Mouse (Mus musculus) regulatory T cell (primary cell): ENCODE measurements around the gene Msrb1.
"Not testable (repeated sequence)": the region's sequence is repeated elsewhere in the genome, so short reads cannot be mapped to it uniquely, and the experiment has no call there.

Source experiments
- in situ Hi-C: fragments of 300-600 bp; cut with MboI, MseI; formaldehyde crosslinking; loops from one replicate; pipeline ENCODE4 v1.15.1; 2025; ENCODE audit warnings: high pct_unique_total_duplicates

Msrb1 gene

DNA sequence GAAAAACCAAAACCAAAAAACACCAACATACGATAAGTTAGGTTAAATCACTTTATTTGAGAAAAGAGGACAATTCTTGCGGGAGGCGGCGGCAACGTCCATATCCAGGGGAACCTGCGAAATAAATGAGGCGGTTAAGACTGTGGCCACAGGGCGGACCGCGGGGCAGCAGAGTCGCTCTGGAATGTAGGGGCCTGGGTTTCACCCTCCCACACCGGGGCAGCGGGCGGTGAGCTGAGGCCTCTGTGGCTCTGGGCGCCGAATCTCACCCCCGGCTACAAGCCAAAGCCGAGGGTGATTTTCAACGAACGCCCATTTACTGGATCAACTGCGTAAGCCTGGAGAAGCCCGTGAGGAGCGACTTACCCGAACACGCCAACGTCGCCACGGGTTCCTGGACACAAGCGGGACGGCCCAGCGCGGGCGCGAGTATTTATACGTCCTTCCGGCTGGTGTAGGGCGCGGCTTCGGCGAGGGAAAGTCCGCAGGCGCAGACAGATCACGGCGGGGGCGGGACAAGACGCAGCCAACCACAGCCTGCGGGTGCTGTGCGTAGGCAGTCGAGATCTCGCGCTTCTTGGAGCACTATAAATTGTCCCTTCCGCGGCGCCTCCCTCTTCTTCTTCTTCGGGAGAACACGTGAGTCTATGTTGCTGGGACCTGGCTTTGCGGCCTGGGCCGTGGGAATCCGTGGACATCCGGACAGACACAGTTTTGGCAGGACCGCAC, 16.8 kb upstream of the Msrb1 start:
- in situ Hi-C loops, result no loop called here

DNA sequence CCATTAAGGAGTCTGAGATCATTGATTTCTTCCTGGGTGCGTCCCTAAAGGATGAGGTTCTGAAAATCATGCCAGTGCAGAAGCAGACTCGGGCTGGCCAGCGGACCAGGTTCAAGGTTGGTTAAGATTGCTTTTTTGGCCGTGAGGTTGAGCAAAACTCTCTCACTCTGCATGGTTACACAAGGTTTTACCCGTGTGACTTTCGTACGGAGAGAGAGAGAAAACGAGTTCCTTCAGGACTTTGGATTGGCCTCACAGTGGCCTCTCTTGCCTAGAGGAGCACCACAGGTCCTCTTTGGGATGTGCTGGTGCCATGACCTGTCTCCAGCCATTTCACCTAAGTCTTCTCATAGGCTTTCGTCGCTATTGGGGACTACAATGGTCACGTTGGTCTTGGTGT, 15.8 kb upstream of the Msrb1 start:
- in situ Hi-C loops, result not testable (repeated sequence)

DNA sequence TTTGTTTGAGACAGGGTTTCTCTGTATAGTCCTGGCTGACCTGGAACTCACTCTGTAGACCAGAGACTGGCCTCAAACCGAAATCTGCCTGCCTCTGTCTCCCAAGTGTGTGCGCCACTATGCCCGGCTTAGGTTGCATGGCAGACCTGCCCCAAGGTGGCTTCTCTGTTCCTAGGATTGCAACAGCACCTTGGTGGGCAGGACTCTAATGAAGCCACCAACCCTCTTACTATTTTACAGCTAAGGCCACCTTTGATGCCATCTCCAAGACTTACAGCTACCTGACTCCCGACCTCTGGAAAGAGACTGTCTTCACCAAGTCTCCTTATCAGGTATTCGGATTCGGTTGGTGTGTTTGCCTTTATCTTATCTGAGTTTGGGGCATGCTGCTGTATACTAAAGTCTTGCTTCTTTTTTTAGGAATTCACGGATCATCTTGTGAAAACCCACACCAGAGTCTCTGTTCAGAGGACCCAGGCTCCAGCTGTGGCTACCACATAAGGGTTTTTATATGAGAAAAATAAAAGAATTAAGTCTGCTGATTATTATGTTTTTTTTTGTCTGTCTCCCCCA, 15.0 kb upstream of the Msrb1 start:
- in situ Hi-C loops, result not testable (repeated sequence)

DNA sequence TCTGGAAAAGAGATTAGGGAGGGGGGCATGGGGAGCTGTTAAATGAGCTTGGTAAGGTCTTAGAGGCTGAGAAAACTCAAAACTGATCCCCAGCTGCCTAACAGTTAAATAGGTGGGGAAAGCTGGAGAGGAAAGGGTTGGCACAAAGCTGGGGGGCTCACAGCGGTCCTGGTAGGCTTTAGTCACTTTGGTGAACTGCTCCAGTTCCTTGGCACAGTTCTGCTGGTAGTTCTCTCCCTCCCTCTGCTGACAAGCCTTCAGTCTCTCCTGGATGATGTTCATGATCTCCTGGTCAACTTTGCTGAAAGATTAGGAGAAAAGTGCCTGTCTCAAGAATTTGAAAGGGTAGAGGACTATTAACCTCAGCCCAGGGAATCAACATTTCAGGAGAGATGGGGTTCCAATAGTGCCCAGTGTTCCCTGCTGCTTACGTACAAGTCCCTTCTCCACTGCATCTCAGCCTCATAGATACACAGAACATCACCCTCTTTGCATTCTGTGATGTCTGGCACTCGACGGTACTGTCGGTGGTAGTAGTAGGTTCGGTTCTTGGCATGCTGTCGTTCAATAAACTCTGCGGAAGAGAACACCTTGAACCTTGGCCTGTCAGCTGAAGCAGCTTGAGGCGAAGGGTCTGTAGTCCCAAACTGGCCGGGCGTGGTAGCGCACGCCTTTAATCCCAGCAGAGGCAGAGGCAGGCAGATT, 14.1 kb upstream of the Msrb1 start:
- in situ Hi-C loops, result no loop called here

DNA sequence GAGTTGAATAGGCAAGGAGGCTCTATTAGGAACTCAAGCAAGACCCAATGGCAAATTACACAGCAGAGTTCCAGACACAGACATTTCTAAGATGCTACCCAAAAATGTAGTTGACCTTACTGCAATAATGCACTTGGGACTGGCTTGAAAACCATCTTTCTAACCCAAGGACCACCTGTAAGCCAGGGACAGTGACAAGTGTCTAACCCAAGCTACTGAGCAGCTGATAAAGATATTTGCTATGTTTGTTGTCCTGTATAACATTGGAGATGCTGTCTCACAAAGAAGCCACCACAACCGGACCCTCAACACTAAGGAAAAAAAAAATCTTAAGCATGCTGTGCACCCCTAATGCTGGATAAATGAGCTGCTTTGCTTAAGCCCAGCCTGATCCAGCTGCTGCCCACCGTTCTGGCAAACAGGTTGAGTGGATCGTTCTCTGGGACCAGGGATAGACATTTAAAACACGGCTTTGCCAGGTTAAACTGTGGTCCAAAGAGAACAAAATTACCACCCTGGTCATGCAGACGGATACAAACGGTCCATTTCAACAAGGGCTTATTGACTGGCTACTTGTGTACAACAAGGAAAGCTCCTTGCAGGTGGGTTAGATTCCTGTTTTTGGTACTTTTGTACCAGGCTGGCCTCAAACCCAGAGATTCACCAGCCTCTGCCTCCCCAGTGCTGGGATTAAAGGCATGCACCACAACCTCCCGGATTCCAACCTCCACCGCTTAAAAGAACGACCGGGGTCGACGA, 13.1 kb upstream of the Msrb1 start:
- in situ Hi-C loops, result no loop called here

- in situ Hi-C loops, result no loop called here
Measured at GRCm38 (mm10) chr17:24723881-24724180, 12.6 kb upstream of the Msrb1 start.

DNA sequence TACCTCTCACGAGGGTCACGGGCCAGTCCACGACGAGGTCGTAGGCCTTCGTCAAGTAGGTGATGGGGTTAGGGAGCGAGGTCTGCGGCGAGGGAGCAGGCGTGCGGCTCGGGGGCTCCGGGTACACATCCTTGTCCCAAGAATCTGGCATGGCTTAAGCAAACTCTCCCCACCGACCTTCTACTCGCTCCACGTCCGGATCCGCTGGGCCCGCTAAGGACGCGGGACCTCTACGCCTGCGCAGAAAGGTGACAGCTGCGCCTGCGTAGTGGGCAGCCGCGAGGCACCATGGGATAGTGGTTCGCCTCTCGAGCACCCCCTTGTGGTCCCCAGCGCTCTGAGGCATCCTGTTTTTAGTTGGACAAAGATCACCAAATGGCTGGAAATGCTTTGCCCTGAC, 12.3 kb upstream of the Msrb1 start, which contains the start of gene Ndufb10:
Ndufb10 (minus strand) TSS at position 295 of the 400 bp plus-strand sequence.
- in situ Hi-C loops, result no loop called here

- in situ Hi-C loops, result no loop called here
Measured at GRCm38 (mm10) chr17:24725637-24726390, 10.6 kb upstream of the Msrb1 start.

DNA sequence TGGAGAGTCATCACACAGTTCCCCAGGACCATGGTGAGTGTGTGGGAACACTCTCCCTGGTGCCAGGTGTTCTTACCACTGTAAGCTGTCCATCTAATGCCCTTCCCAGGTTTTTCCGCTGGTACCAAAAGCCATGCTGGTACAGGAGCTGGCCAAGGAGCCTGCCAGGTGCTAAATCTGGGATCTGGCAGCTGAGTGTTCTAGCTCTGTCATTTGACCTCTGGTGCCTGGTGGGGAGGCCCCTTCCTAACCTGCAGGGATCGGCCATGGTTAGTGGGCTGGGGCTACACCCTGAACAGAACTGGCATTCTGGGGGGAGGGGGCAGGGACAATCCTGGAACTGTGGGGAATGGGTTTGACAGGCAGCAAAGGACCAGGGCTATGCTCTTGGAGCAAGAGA, 8.8 kb upstream of the Msrb1 start, which contains the start of gene Rpl3l:
Rpl3l (plus strand) TSS at position 203 of the 400 bp plus-strand sequence.
- in situ Hi-C loops, result no loop called here

- in situ Hi-C loops, result no loop called here
Measured at GRCm38 (mm10) chr17:24728184-24728583, 8.3 kb upstream of the Msrb1 start.

- in situ Hi-C loops, result no loop called here
Measured at GRCm38 (mm10) chr17:24729067-24729466, 7.4 kb upstream of the Msrb1 start.

- in situ Hi-C loops, result no loop called here
Measured at GRCm38 (mm10) chr17:24730787-24731186, 5.7 kb upstream of the Msrb1 start.

DNA sequence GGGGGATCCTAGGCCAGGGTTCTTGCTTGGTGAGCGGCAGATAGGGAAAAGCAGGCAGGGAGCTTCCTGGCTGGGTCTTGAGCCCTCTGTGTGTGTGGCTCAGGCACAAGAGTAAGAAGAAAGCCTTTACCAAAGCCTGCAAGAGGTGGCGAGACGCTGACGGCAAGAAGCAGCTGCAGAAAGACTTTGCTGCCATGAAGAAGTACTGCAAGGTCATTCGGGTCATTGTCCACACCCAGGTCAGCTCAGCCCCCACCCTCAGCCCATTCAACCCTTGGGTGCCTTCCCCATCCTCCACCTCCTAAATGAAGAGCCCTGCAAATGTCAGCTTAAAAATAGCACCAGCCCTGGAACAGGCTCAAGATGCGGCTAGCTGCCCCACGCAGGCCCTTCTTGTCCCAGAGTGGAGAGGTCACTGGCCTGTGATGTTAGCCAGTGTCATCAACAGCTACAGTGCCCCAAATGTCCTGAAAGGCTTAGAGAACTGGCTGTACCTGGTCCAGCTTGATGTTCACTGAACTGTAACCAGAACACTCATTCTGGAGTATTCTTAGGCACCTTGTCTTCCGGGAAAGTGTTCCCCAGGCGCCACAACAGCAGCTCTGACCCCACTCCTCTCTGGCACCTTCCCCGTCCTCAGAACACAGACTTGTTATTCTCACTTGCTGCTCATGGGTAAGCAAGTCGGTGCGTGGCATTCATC, 4.1 kb upstream of the Msrb1 start:
- in situ Hi-C loops, result no loop called here

DNA sequence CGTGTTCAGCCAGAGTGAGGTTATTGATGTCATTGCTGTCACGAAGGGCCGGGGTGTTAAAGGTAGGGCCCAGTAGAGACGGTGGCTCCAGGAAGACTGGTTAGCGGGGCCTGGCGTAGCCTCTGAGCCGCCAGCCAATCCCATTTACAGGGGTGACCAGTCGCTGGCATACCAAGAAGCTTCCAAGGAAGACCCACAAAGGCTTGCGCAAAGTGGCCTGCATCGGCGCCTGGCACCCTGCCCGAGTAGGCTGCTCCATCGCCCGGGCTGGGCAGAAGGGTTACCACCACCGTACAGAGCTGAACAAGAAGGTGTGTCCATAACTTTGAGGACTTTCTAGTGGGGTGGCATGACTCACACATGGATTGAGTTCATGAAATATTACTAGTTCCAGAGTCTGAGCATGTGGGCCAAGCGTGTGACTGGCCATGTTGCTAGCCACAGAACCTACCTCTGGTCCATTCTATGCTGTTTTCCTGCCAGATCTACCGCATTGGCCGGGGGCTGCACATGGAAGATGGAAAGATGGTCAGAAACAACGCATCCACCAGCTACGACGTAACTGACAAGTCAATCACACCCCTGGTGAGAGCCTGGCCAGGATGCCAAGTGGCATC, 2.9 kb upstream of the Msrb1 start:
- in situ Hi-C loops, result no loop called here

DNA sequence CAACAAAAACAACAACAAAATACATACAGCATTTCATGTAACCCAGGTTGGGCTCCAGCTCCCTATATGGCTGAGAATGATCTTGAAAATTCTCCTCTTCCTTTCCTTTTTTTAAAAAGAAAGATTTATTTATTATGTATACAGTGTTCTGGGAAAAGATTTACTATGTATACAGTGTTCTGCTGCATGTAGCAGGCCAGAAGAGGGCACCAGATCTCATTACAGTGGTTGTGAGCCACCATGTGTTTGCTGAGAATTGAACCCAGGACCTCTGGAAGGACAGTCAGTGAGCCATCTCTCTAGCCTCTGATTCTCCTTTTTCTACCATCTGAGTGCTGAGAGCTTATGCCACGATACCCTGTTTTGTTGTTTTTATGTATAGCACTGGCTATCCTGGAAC, 1.9 kb upstream of the Msrb1 start:
- in situ Hi-C loops, result no loop called here

GRCm38 (mm10) chr17:24735446-24735845, 996 bp upstream of the Msrb1 start:
- in situ Hi-C loops, result no loop called here

- in situ Hi-C loops, result no loop called here
Measured at GRCm38 (mm10) chr17:24737135-24737810, 831 bp downstream of the Msrb1 start.

GRCm38 (mm10) chr17:24738238-24738637, 1.8 kb downstream of the Msrb1 start:
- in situ Hi-C loops, result no loop called here

GRCm38 (mm10) chr17:24739926-24740325, 3.5 kb downstream of the Msrb1 start:
- in situ Hi-C loops, result loop anchor here (10.0 kb wide), 1 partner anchor 75 kb away; no protein-coding TSS in a partner anchor

DNA sequence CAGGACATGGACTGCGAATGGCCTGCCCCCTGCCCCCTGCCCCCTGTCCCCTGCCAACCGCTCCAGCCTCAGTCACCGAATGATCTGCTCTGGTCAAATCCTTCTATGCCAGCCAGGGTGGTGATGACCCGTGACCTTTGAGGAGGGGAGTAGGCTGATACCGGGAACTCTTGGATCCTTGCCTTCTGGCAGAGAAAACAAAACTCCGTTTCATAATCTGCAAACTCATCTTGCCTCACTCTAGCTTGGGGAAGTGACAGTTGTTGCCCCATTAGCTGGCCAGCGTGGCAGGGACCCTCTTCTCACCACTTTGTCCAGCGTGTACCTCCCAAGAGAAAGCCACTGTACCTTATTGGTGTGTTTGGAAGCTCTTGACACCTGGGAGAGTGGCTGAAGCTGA, 5.9 kb downstream of the Msrb1 start:
- in situ Hi-C loops, result loop anchor here (10.0 kb wide), 1 partner anchor 72 kb away; no protein-coding TSS in a partner anchor
